Mouse (Mus musculus): ENCODE results near the gene Nsg1.

Nsg1 gene

GRCm38 (mm10) chr5:38140893-38141292 is 18.8 kb downstream of the Nsg1 start:
- DNase-seq, result no peak

- DNase-seq, result no peak
Observed at GRCm38 (mm10) chr5:38137163-38137562, 22.5 kb downstream of the Nsg1 start.

GRCm38 (mm10) chr5:38136247-38136646 is 23.5 kb downstream of the Nsg1 start:
- DNase-seq, result no peak

GRCm38 (mm10) chr5:38129339-38129738 is 30.4 kb downstream of the Nsg1 start:
- DNase-seq, result no peak

GRCm38 (mm10) chr5:38126519-38127306 is 33.0 kb downstream of the Nsg1 start:
- no peak for DNase-seq

GRCm38 (mm10) chr5:38121699-38122098 is 38.0 kb downstream of the Nsg1 start:
- no peak for DNase-seq

GRCm38 (mm10) chr5:38119268-38119667 is 40.4 kb downstream of the Nsg1 start:
- no peak for DNase-seq

GRCm38 (mm10) chr5:38117056-38117455 is 42.7 kb downstream of the Nsg1 start:
- no peak for DNase-seq

GRCm38 (mm10) chr5:38114526-38114925 is 45.2 kb downstream of the Nsg1 start:
- no peak for DNase-seq

GRCm38 (mm10) chr5:38106807-38107206 is 52.9 kb downstream of the Nsg1 start:
- DNase-seq, result no peak

- no peak for DNase-seq
Observed at GRCm38 (mm10) chr5:38106080-38106697, 53.5 kb downstream of the Nsg1 start.

GRCm38 (mm10) chr5:38102945-38103344 is 56.8 kb downstream of the Nsg1 start:
- no peak for DNase-seq

GRCm38 (mm10) chr5:38099139-38099676 is 60.5 kb downstream of the Nsg1 start:
- DNase-seq, result no peak

GRCm38 (mm10) chr5:38097501-38098093 is 62.1 kb downstream of the Nsg1 start:
- DNase-seq, result no peak

- DNase-seq, result no peak
Observed at GRCm38 (mm10) chr5:38094331-38094730, 65.4 kb downstream of the Nsg1 start.

GRCm38 (mm10) chr5:38091966-38092304 is 67.8 kb downstream of the Nsg1 start:
- no peak for DNase-seq

- no peak for DNase-seq
Observed at GRCm38 (mm10) chr5:38091046-38091965, 68.4 kb downstream of the Nsg1 start.

GRCm38 (mm10) chr5:38090581-38090980 is 69.1 kb downstream of the Nsg1 start:
- no peak for DNase-seq

GRCm38 (mm10) chr5:38090111-38090510 is 69.6 kb downstream of the Nsg1 start:
- no peak for DNase-seq
